Mouse (Mus musculus) MEL (cell line): ENCODE results near the gene Thumpd2. TPM values are rescaled to one million over a fixed set of nuclear protein-coding genes. Genes with fewer than 3 reads are reported as not detected.

Experiments
- DNase-seq: peaks from one replicate; pipeline ENCODE4 v3.0.0; 2011; ENCODE audit warnings: low read depth, low spot score
- H3K27ac ChIP-seq: 2 replicates; pipeline ENCODE4 v1.5.1; 2012; ENCODE audit warnings: low read depth, mild to moderate bottlenecking, control low read depth, low read length, moderate library complexity; ENCODE audit not compliant: control insufficient read depth
- H3K27me3 ChIP-seq, 2 experiments: fragments of 150-350 bp in 1 of 2; sonication (generic) in 1 of 2; 2 replicates each; pipeline ENCODE4 v1.6.1; 2012; ENCODE audit warnings: low read length in 2 of 2, mild to moderate bottlenecking in 2 of 2, improper control_type of control experiment in 1 of 2, moderate library complexity in 1 of 2; ENCODE audit not compliant: insufficient read depth in 2 of 2, control insufficient read depth in 1 of 2
- H3K36me3 ChIP-seq, 2 experiments: 2 replicates each; pipeline ENCODE4 v1.6.1; 2012 to 2014; ENCODE audit warnings: low read length in 2 of 2, improper control_type of control experiment in 1 of 2, inconsistent platforms in 1 of 2, mild to moderate bottlenecking in 1 of 2; ENCODE audit not compliant: insufficient read depth in 2 of 2, control insufficient read depth in 1 of 2
- H3K4me1 ChIP-seq, 2 experiments: fragments of 150-350 bp in 1 of 2; sonication (generic) in 1 of 2; 2 replicates each; pipeline ENCODE4 v1.6.1; 2012; ENCODE audit warnings: low read length in 2 of 2, improper control_type of control experiment in 1 of 2, mild to moderate bottlenecking in 1 of 2; ENCODE audit not compliant: insufficient read depth in 2 of 2, control insufficient read depth in 1 of 2
- H3K4me3 ChIP-seq, 2 experiments: fragments of 150-350 bp in 1 of 2; sonication (generic) in 1 of 2; 2 replicates each; pipeline ENCODE4 v1.5.1; 2012; ENCODE audit warnings: low read depth in 2 of 2, low read length in 2 of 2, mild to moderate bottlenecking in 2 of 2, moderate library complexity in 2 of 2, control low read depth in 1 of 2, improper control_type of control experiment in 1 of 2; ENCODE audit not compliant: control insufficient read depth in 1 of 2, insufficient read depth in 1 of 2
- H3K79me2 ChIP-seq: 2 replicates; pipeline ENCODE4 v1.6.1; 2012; ENCODE audit warnings: mild to moderate bottlenecking, low read length, moderate library complexity; ENCODE audit not compliant: control insufficient read depth, poor library complexity, insufficient read depth
- H3K9ac ChIP-seq: 2 replicates; pipeline ENCODE4 v1.6.1; 2012; ENCODE audit warnings: low read depth, mild to moderate bottlenecking, control low read depth, low read length, moderate library complexity; ENCODE audit not compliant: control insufficient read depth, poor library complexity, severe bottlenecking
- H3K9me3 ChIP-seq: fragments of 150-350 bp; sonication (generic); replicated peaks from 2 replicates; pipeline ENCODE4 v1.6.1; 2012; ENCODE audit warnings: mild to moderate bottlenecking, low read length, improper control_type of control experiment, moderate library complexity; ENCODE audit not compliant: insufficient read depth
- CHD1 ChIP-seq: IDR thresholded peaks from 2 replicates; pipeline ENCODE4 v1.6.1; 2012; ENCODE audit warnings: low read depth, mild to moderate bottlenecking, inconsistent platforms, low read length, improper control_type of control experiment
- CHD2 ChIP-seq: IDR thresholded peaks from 2 replicates; pipeline ENCODE4 v1.6.1; 2011; ENCODE audit warnings: low read length, improper control_type of control experiment
- E2F4 ChIP-seq: IDR thresholded peaks from 2 replicates; pipeline ENCODE4 v1.6.1; 2011; ENCODE audit warnings: low read depth, low read length, improper control_type of control experiment, borderline replicate concordance
- ELF1 ChIP-seq: IDR thresholded peaks from 2 replicates; pipeline ENCODE4 v1.6.1; 2014; ENCODE audit warnings: low read depth, mild to moderate bottlenecking, inconsistent platforms, low read length, improper control_type of control experiment, moderate library complexity
- EP300 ChIP-seq, 2 experiments: IDR thresholded peaks; 2 replicates each; pipeline ENCODE4 v1.6.1; 2011; ENCODE audit warnings: improper control_type of control experiment in 2 of 2, low read length in 2 of 2, low read depth in 1 of 2, mild to moderate bottlenecking in 1 of 2
- GABPA ChIP-seq: IDR thresholded peaks from 2 replicates; pipeline ENCODE4 v1.6.1; 2012; ENCODE audit warnings: low read depth, mild to moderate bottlenecking, inconsistent platforms, low read length, improper control_type of control experiment, moderate library complexity
- HCFC1 ChIP-seq: IDR thresholded peaks from 2 replicates; pipeline ENCODE4 v1.6.1; 2012; ENCODE audit warnings: low read depth, mild to moderate bottlenecking, inconsistent platforms, low read length, improper control_type of control experiment, moderate library complexity
- MAX ChIP-seq: IDR thresholded peaks from 2 replicates; pipeline ENCODE4 v1.6.1; 2011; ENCODE audit warnings: low read length, improper control_type of control experiment
- MYB ChIP-seq: IDR thresholded peaks from 2 replicates; pipeline ENCODE4 v1.6.1; 2011; ENCODE audit warnings: mild to moderate bottlenecking, low read depth, low read length, improper control_type of control experiment
- MYC ChIP-seq: IDR thresholded peaks from 2 replicates; pipeline ENCODE4 v1.6.1; 2011; ENCODE audit warnings: low read depth, mild to moderate bottlenecking, low read length, improper control_type of control experiment, moderate library complexity
- NRF1 ChIP-seq: IDR thresholded peaks from 2 replicates; pipeline ENCODE4 v1.6.1; 2014; ENCODE audit warnings: low read depth, mild to moderate bottlenecking, inconsistent platforms, low read length, improper control_type of control experiment, moderate library complexity; ENCODE audit not compliant: poor library complexity, insufficient read depth, severe bottlenecking
- POLR2AphosphoS2 ChIP-seq: IDR thresholded peaks from 2 replicates; pipeline ENCODE4 v1.6.1; 2011; ENCODE audit warnings: low read length, improper control_type of control experiment
- RCOR1 ChIP-seq: IDR thresholded peaks from 2 replicates; pipeline ENCODE4 v1.6.1; 2012; ENCODE audit warnings: low read depth, mild to moderate bottlenecking, inconsistent platforms, low read length, improper control_type of control experiment
- TBP ChIP-seq: IDR thresholded peaks from 2 replicates; pipeline ENCODE4 v1.8.0; 2011; ENCODE audit warnings: low read depth, low read length, improper control_type of control experiment
- TCF12 ChIP-seq: IDR thresholded peaks from 2 replicates; pipeline ENCODE4 v1.6.1; 2014; ENCODE audit warnings: low read depth, mild to moderate bottlenecking, inconsistent platforms, low read length, improper control_type of control experiment, moderate library complexity
- UBTF ChIP-seq: IDR thresholded peaks from 2 replicates; pipeline ENCODE4 v1.6.1; 2012; ENCODE audit warnings: low read depth, mild to moderate bottlenecking, inconsistent platforms, low read length, improper control_type of control experiment, moderate library complexity, borderline replicate concordance; ENCODE audit not compliant: insufficient read depth
- USF1 ChIP-seq: IDR thresholded peaks from 2 replicates; pipeline ENCODE4 v1.6.1; 2014; ENCODE audit warnings: low read depth, mild to moderate bottlenecking, inconsistent platforms, low read length, improper control_type of control experiment, moderate library complexity
- USF2 ChIP-seq, 2 experiments: IDR thresholded peaks; 2 replicates each; pipeline ENCODE4 v1.6.1; 2011 to 2012; ENCODE audit warnings: improper control_type of control experiment in 2 of 2, low read length in 2 of 2, borderline replicate concordance in 1 of 2, inconsistent platforms in 1 of 2, low read depth in 1 of 2, mild to moderate bottlenecking in 1 of 2; ENCODE audit not compliant: insufficient read depth in 1 of 2
- ZC3H11A ChIP-seq: IDR thresholded peaks from 2 replicates; pipeline ENCODE4 v1.6.1; 2012; ENCODE audit warnings: low read depth, mild to moderate bottlenecking, inconsistent platforms, low read length, improper control_type of control experiment
- ZKSCAN1 ChIP-seq: IDR thresholded peaks from 2 replicates; pipeline ENCODE4 v1.6.1; 2012; ENCODE audit warnings: low read depth, mild to moderate bottlenecking, inconsistent platforms, low read length, improper control_type of control experiment, moderate library complexity
- ZNF384 ChIP-seq: IDR thresholded peaks from 2 replicates; pipeline ENCODE4 v1.6.1; 2012; ENCODE audit warnings: low read depth, mild to moderate bottlenecking, inconsistent platforms, low read length, improper control_type of control experiment
- polyA plus RNA-seq, 2 experiments: library from polyadenylated mRNA; stranded (reverse) in 1 of 2; unstranded in 1 of 2; fragments of >175 nt in 1 of 2; fragments of >200 nt in 1 of 2; gene quantifications; 2 replicates each; pipeline versions ENCODE4 v1.2.1 to v1.2.4; 2012; ENCODE audit warnings: low replicate concordance in 2 of 2, low read depth in 1 of 2; ENCODE audit not compliant: insufficient read length in 2 of 2, insufficient read depth in 1 of 2, missing spikeins in 1 of 2
- total RNA-seq: library from RNA; depleted of rRNA; stranded (reverse); fragments of 300-350 nt; gene quantifications from 2 replicates; pipeline ENCODE4 v1.2.3, GENCODE M21; 2012

Gene Thumpd2
- total and polyA plus RNA-seq, 3 experiments: 15.1 to 15.5 TPM; not detected in 1

- Histone ChIP-seq H3K27ac (no peak overlapping the region), H3K4me1 (no peaks in the 10 kb centered on the region), H3K4me3 (no peak overlapping the region), H3K9me3 (no peaks in the 10 kb centered on the region), H3K27me3 (no peaks in the 10 kb centered on the region; a peak in 1 of 4 replicates), H3K9ac (no peak overlapping the region)
- no peak for DNase-seq
- TF ChIP-seq CHD1 (no peak), USF2 (IDR thresholded peaks at IDR 0.05; ENCODE audit: borderline replicate concordance in 1 of 2, insufficient read depth in 1 of 2, low read depth in 1 of 2, low read length in 2 of 2) (no peak), POLR2AphosphoS2 (no peak), GABPA (no peak), ELF1 (no peak), MAX (no peak)
- TF ChIP-seq, all 39 proteins: peak for 0
- Histone ChIP-seq H3K79me2 (no peaks in the 10 kb centered on the region), H3K36me3 (no peaks in the 10 kb centered on the region)
Measured at GRCm38 (mm10) chr17:81009112-81009511, 55.8 kb downstream of the Thumpd2 start.

GRCm38 (mm10) chr17:81005292-81005691 lies 59.6 kb downstream of the Thumpd2 start:
- H3K27me3 ChIP-seq: no peaks in the 10 kb centered on the region; a peak in 1 of 4 replicates
- H3K27ac ChIP-seq: no peak overlapping the region
- TF ChIP-seq TCF12: no peak
- no peak for TF ChIP-seq MYB
- no peak for TF ChIP-seq CHD1
- TF ChIP-seq CHD2: no peak
- TF ChIP-seq UBTF: no peak
- TF ChIP-seq ZKSCAN1: no peak
- no peak for TF ChIP-seq TBP
- no peak for TF ChIP-seq POLR2AphosphoS2
- no peak for TF ChIP-seq USF1
- TF ChIP-seq E2F4: no peak
- TF ChIP-seq MYC: no peak
- no peak for TF ChIP-seq NRF1
- no peak for TF ChIP-seq ZNF384
- no peak for TF ChIP-seq EP300 (IDR thresholded peaks at IDR 0.05; ENCODE audit: low read depth in 1 of 2, low read length in 2 of 2)
- no peak for TF ChIP-seq RCOR1
- TF ChIP-seq HCFC1: no peak
- no peak for TF ChIP-seq ZC3H11A
- H3K4me1 ChIP-seq: no peaks in the 10 kb centered on the region
- no peak overlapping the region for H3K4me3 ChIP-seq
- no peak overlapping the region for H3K9ac ChIP-seq
- H3K36me3 ChIP-seq: no peaks in the 10 kb centered on the region
- no peak for DNase-seq
- no peaks in the 10 kb centered on the region for H3K79me2 ChIP-seq
- H3K9me3 ChIP-seq: no peaks in the 10 kb centered on the region
